27 mouse cellular contexts compared by ENCODE assay signal in the genomic region with DNA sequence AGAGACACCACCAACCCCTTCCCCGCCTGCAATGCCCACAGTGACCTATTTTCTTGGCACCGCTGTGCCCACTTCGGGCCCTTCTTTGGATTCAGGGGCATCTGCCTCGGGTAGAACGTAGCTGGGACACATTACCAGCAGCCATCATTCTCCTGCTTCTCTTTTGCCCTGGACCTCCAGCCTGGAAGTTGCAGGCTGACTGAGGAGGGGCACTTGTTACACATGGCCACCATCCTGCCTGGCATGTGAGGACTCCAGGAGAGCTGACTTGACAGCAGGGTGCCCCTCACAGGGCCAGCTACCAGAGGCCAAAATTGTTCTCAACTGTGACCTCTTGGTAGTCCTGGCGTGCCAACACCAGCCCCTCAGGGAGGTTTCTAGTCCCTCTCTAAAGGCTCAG. TPM values are rescaled to one million over a fixed set of nuclear protein-coding genes. Genes with fewer than 3 reads are reported as not detected.
DNase-seq lines count a peak whose midpoint lies in the region; ATAC-seq lines count a peak whose summit lies in the region.
"Had no signal": no experiment of that assay in that cellular context is flagged by ENCODE, and none has a peak within 500 bp of the region (broad histone marks: within the 10 kb centered on the region; RNA-seq: fewer than 3 reads in every experiment).

No protein-coding gene starts in this region.

- no peak overlapping the region for H3K9ac ChIP-seq in forebrain, embryonic 11.5 days (ENCODE audit: low read length)
- no peak overlapping the region for H3K9ac ChIP-seq in forebrain, embryonic 12.5 days
- H3K9ac ChIP-seq: embryonic facial prominence, embryonic 15.5 days; forebrain, embryonic 15.5 days; heart, embryonic 12.5 days; heart, embryonic 15.5 days; hindbrain, embryonic 13.5 days; intestine, embryonic 15.5 days; kidney, embryonic 15.5 days had no signal

- H3K36me3 ChIP-seq in forebrain, embryonic 11.5 days (ENCODE audit: control insufficient read depth, insufficient read depth, low read length): no peaks in the 10 kb centered on the region
- H3K36me3 ChIP-seq in forebrain, embryonic 12.5 days (replicated peaks): peaks cover 10% of the 10 kb centered on the region; the same call in 1 of the 2 replicates
- H3K36me3 ChIP-seq: embryonic facial prominence, embryonic 15.5 days; G1E; heart, embryonic 12.5 days; heart, embryonic 15.5 days; hindbrain, embryonic 10.5 days; intestine, embryonic 15.5 days; kidney, embryonic 15.5 days had no signal

- ATAC-seq in forebrain, embryonic 11.5 days (replicated peaks; ENCODE audit: low FRiP score): no peak
- no peak for ATAC-seq in forebrain, embryonic 12.5 days (ENCODE audit: low FRiP score)
- ATAC-seq: forebrain, embryonic 15.5 days; hindbrain, embryonic 16.5 days; intestine, embryonic 15.5 days; Patski had no signal

- no peak overlapping the region for H3K27ac ChIP-seq in forebrain, embryonic 11.5 days (ENCODE audit: low read depth, low read length)
- no peak overlapping the region for H3K27ac ChIP-seq in forebrain, embryonic 12.5 days
- H3K27ac ChIP-seq: embryonic facial prominence, embryonic 15.5 days; forebrain, embryonic 15.5 days; heart, embryonic 15.5 days; hindbrain, embryonic 10.5 days; hindbrain, embryonic 13.5 days; intestine, embryonic 15.5 days; kidney, embryonic 15.5 days had no signal

- H3K9me3 ChIP-seq in forebrain, embryonic 11.5 days (ENCODE audit: control insufficient read depth, low read length): no peaks in the 10 kb centered on the region
- H3K9me3 ChIP-seq in forebrain, embryonic 12.5 days: no peaks in the 10 kb centered on the region
- H3K9me3 ChIP-seq: embryonic facial prominence, embryonic 15.5 days; forebrain, embryonic 15.5 days; G1E; heart, embryonic 12.5 days; heart, embryonic 15.5 days; hindbrain, embryonic 10.5 days; hindbrain, embryonic 13.5 days; intestine, embryonic 15.5 days; kidney, embryonic 15.5 days had no signal

- no peak overlapping the region for H3K4me2 ChIP-seq in forebrain, embryonic 11.5 days (ENCODE audit: low read depth, low read length, severe bottlenecking)
- H3K4me2 ChIP-seq in forebrain, embryonic 12.5 days: no peak overlapping the region
- H3K4me2 ChIP-seq: embryonic facial prominence, embryonic 15.5 days; forebrain, embryonic 15.5 days; heart, embryonic 12.5 days; heart, embryonic 15.5 days; hindbrain, embryonic 13.5 days; intestine, embryonic 15.5 days; kidney, embryonic 15.5 days had no signal

- WGBS in forebrain, embryonic 11.5 days: 89% methylated on average over 6 of the region's 6 CpGs
- 86% methylated on average over 6 of the region's 6 CpGs for WGBS in forebrain, embryonic 12.5 days

- H3K27me3 ChIP-seq in forebrain, embryonic 11.5 days (ENCODE audit: control insufficient read depth, insufficient read depth, low read length): no peaks in the 10 kb centered on the region
- peaks cover 45% of the 10 kb centered on the region for H3K27me3 ChIP-seq in forebrain, embryonic 12.5 days

- H3K4me1 ChIP-seq in forebrain, embryonic 11.5 days (replicated peaks; ENCODE audit: control insufficient read depth, insufficient read depth, low read length): no peaks in the 10 kb centered on the region
- peaks cover 10% of the 10 kb centered on the region; the same call in 1 of the 2 replicates for H3K4me1 ChIP-seq in forebrain, embryonic 12.5 days
- H3K4me1 ChIP-seq: heart, embryonic 12.5 days; hindbrain, embryonic 13.5 days had no signal

- no peak overlapping the region for H3K4me3 ChIP-seq in forebrain, embryonic 11.5 days (ENCODE audit: low read depth, low read length)
- H3K4me3 ChIP-seq in forebrain, embryonic 12.5 days (replicated peaks): no peak overlapping the region
- H3K4me3 ChIP-seq: embryonic facial prominence, embryonic 15.5 days; forebrain, embryonic 15.5 days; heart, embryonic 12.5 days; heart, embryonic 15.5 days; hindbrain, embryonic 10.5 days; hindbrain, embryonic 13.5 days; intestine, embryonic 15.5 days; kidney, embryonic 15.5 days had no signal

- DNase-seq in cerebellum, adult 9-10 months: peak; percentile 42
- DNase-seq in cerebellum, adult 11 months: no peak
- DNase-seq in cerebellum, postnatal 14 days: peak; percentile 24 to 28
- DNase-seq in cerebellum, adult 8-10 months: no peak
- DNase-seq in forebrain, embryonic 11.5 days (ENCODE audit: low spot score): peak; percentile 46
- DNase-seq: adrenal gland, adult 2 months; adrenal gland, postnatal 14 days; B cell, adult 2 months; embryo, embryonic 11 days; gastrocnemius, postnatal 25 days; heart, adult 18-20 months; heart, postnatal 10 days; heart, postnatal 36 days; kidney, adult 11 months; kidney, adult 8-10 months had no signal

RNA-seq across cellular contexts. Expression of a gene that starts 4.4 kb away (rescaled TPM):
- polyA plus RNA-seq in forebrain, embryonic 11.5 days (2014; fragmentation: Nextera tagmentation; extraction: Ambion mirVana): 29.6 and 30.5 TPM in 2 replicates
- 29.1 and 29.6 TPM in 2 replicates for polyA plus RNA-seq in forebrain, embryonic 12.5 days (2016; fragmentation: Nextera tagmentation; extraction: Ambion mirVana)

RNA-seq across cellular contexts. Expression of a gene that starts 47.6 kb away (rescaled TPM):
- polyA plus RNA-seq in forebrain, embryonic 11.5 days (2014; fragmentation: Nextera tagmentation; extraction: Ambion mirVana): 14.3 and 16.7 TPM in 2 replicates
- polyA plus RNA-seq in forebrain, embryonic 12.5 days (2016; fragmentation: Nextera tagmentation; extraction: Ambion mirVana): 54.0 and 62.2 TPM in 2 replicates
- polyA plus RNA-seq: Patski had no signal

RNA-seq across cellular contexts. Expression of a gene that starts 53.9 kb away (rescaled TPM):
- polyA plus RNA-seq in forebrain, embryonic 11.5 days (2014; fragmentation: Nextera tagmentation; extraction: Ambion mirVana): 18.8 and 22.1 TPM in 2 replicates
- polyA plus RNA-seq in forebrain, embryonic 12.5 days (2016; fragmentation: Nextera tagmentation; extraction: Ambion mirVana): 20.6 and 21.2 TPM in 2 replicates

RNA-seq across cellular contexts. Expression of a gene that starts 59.6 kb away (rescaled TPM):
- 71.2 and 74.2 TPM in 2 replicates for polyA plus RNA-seq in forebrain, embryonic 11.5 days (2014; fragmentation: Nextera tagmentation; extraction: Ambion mirVana)
- 68.5 and 69.2 TPM in 2 replicates for polyA plus RNA-seq in forebrain, embryonic 12.5 days (2016; fragmentation: Nextera tagmentation; extraction: Ambion mirVana)

Comparison
In these comparisons a context has a peak if more than half of its experiments do, and no peak if none do; other contexts are left out.
1. DNase-seq: peak in cerebellum, adult 9-10 months (single experiment), cerebellum, postnatal 14 days (2 of 2) and forebrain, embryonic 11.5 days (single experiment); none in cerebellum, adult 11 months (single experiment) and cerebellum, adult 8-10 months (single experiment).